Mouse (Mus musculus) stomach, embryonic 14.5 days (tissue): ENCODE measurements around the gene Lcat. TPM values are rescaled to one million over a fixed set of nuclear protein-coding genes. Genes with fewer than 3 reads are reported as not detected.

Source experiments
- ATAC-seq: fragments of 200-750 bp; cut with Nextera tagmentation; 2 replicates; pipeline ENCODE4 v1.8.0; 2017; ENCODE audit warnings: low read depth, moderate TSS enrichment; ENCODE audit not compliant: insufficient number of reproducible peaks, insufficient read depth, low FRiP score
- H3K27ac ChIP-seq: fragments of 300-500 bp; sonication (generic); 2 replicates; pipeline ENCODE4 v1.5.1; 2014; ENCODE audit warnings: mild to moderate bottlenecking, low read length, moderate library complexity, mixed read lengths
- H3K27me3 ChIP-seq: fragments of 300-500 bp; sonication (generic); 2 replicates; pipeline ENCODE4 v1.6.1; 2014; ENCODE audit warnings: low read length, control low read depth, mixed read lengths; ENCODE audit not compliant: control insufficient read depth, insufficient read depth
- H3K36me3 ChIP-seq: fragments of 300-500 bp; sonication (generic); 2 replicates; pipeline ENCODE4 v1.6.1; 2014; ENCODE audit warnings: mild to moderate bottlenecking, control low read depth, low read length, moderate library complexity, mixed read lengths; ENCODE audit not compliant: control insufficient read depth, insufficient read depth
- H3K4me1 ChIP-seq: fragments of 300-500 bp; sonication (generic); 2 replicates; pipeline ENCODE4 v1.6.1; 2014; ENCODE audit warnings: low read length, control low read depth, mixed read lengths; ENCODE audit not compliant: control insufficient read depth, insufficient read depth
- H3K4me2 ChIP-seq: fragments of 300-500 bp; sonication (generic); replicated peaks from 2 replicates; pipeline ENCODE4 v1.6.1; 2014; ENCODE audit warnings: low read depth, low read length, control low read depth
- H3K4me3 ChIP-seq: fragments of 300-500 bp; sonication (generic); 2 replicates; pipeline ENCODE4 v1.5.1; 2014; ENCODE audit warnings: low read depth, low read length, control low read depth
- H3K9ac ChIP-seq: fragments of 300-500 bp; sonication (generic); replicated peaks from 2 replicates; pipeline ENCODE4 v1.6.1; 2014; ENCODE audit warnings: low read depth, mild to moderate bottlenecking, control low read depth, low read length, moderate library complexity, mixed read lengths
- H3K9me3 ChIP-seq: fragments of 300-500 bp; sonication (generic); 2 replicates; pipeline ENCODE4 v1.6.1; 2016; ENCODE audit warnings: low read depth, low read length, control low read depth; ENCODE audit not compliant: control insufficient read depth
- WGBS: fragments of 180-500 bp; shearing (Covaris S2); extraction: QIAGEN DNeasy Blood & Tissue Kit; methylation state at CpG from one replicate; pipeline ENCODE4 v1.1.7; 2014; 5-methylcytosine and 5-hydroxymethylcytosine counted together
- polyA plus RNA-seq: library from polyadenylated mRNA; unstranded; fragments of >200 nt; fragmentation: Nextera tagmentation; extraction: Ambion mirVana; gene quantifications from 2 replicates; pipeline ENCODE4 v1.2.1, GENCODE M21; 2014

Gene Lcat
- polyA plus RNA-seq, 1 experiment from 2014 or later = 2.1 TPM

DNA sequence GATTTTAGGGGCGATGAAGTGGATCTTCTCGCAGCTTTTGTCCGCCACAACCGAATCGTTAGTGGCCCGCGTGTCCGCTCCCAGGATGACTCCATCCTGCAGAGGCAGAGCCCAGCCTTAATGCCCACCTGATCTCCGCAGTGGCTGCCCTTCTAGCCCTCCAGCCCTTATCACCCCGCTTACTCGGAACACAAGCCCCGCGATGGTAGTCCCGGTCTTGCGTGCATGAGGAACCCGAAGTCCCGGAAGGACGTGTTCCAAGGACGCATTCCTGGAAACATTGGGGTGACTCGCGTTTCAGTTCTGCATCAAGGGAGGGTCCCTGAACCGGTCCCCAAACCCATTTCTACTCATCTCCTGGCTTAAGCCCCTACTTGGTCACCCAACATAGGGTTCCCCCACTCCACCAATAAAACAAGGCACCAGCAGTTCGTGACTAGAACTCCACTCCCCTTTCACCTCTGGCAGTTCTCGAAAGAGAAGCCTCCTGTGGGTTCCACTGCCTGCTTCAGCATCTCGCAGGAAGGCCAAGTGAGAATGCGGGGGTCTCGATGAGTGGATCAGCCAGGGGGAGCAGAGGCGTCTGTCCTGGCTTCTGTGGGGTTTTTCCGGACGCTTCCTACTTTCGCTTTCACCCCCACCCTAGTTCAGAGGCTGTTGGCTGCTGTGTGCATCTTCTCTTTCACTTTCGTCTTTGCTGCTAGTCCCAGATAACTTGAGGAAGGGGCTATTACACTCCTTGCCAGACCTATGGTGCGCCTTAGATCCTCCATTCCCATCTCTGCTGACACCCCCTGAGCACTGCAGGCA lies 5.5 kb downstream of the Lcat start:
- H3K4me3 ChIP-seq = peak overlapping the region; percentile 65
- 1% methylated on average over 33 of the region's 33 CpGs for WGBS
- no peaks in the 10 kb centered on the region for H3K4me1 ChIP-seq
- no peaks in the 10 kb centered on the region for H3K27me3 ChIP-seq
- no peak for ATAC-seq
- peak overlapping the region; percentile 97 for H3K4me2 ChIP-seq
- peak overlapping the region; percentile 43 for H3K9ac ChIP-seq
- H3K27ac ChIP-seq = peak overlapping the region; percentile 70
- H3K9me3 ChIP-seq = no peaks in the 10 kb centered on the region
- peaks cover 7% of the 10 kb centered on the region for H3K36me3 ChIP-seq

DNA sequence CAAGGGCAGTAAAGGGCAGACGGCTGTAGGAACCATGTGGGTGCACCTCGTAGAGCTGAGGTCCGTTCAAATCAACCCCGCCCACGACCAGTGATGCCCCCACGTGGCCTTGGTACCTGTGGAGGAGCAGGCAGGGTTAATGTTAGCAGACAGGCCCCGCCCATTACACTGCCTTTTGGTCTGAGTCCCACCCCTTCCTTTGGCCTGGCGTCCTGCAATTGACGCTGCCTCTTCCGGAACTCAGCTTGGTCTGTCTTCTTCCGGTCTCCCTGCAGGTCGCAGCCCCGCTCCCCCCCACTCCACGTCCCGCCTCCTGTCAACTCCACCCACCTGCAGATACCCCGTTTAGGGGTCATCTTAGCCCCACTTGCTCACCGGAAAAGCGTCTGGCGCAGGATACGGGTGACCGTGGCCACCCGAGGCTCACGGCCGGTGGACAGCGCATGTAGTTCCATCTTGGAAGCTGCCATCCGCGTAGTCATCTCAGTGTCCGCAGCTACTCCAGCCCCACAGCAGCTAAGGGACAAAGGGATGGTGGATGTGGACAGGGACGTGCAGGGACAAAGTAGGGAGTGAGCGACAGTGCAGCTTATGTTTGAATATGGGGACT lies 6.2 kb downstream of the Lcat start:
- no peaks in the 10 kb centered on the region for H3K27me3 ChIP-seq
- ATAC-seq = peak; percentile 91
- peaks cover 9% of the 10 kb centered on the region for H3K36me3 ChIP-seq
- H3K27ac ChIP-seq = peak overlapping the region; percentile 70
- WGBS = under 1% methylated on average over 30 of the region's 30 CpGs
- peak overlapping the region; percentile 65 for H3K4me3 ChIP-seq
- peak overlapping the region; percentile 43 for H3K9ac ChIP-seq
- H3K4me2 ChIP-seq = peak overlapping the region; percentile 97
- H3K9me3 ChIP-seq = no peaks in the 10 kb centered on the region
- no peaks in the 10 kb centered on the region for H3K4me1 ChIP-seq

DNA sequence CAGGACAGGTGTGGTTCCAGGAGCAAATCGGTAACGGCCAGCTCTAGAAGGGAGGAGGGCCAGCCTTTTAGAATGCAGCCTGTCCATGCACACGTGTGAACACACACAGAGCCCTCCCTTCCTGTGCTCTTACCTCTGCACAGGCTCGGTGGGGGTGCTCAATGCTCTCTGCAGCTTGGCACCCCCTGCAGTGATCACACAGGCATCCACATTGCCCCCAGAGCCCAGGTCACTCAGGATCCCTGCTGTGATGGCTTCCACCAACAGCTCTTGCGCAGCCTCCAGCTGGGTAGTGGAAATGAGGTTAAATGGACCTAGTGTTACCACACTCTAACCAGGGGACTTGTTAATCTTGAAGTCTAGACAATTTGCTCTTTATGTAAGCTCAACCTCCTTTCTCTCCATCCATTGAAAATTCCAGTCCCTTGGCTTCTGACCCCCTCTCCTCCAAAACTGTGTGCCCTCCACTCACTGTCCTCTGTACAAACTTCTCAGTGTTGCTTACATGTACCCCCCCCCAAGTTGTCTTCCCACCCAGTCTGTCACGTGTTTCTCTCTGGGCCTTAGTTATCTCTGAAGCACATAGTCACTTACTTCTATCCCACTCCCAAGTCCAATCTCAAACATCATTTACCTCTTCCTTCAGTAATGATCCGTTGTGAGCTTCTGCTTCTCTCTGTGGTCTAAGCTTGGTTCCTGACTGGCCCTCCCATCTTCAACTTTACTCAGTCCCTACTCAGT lies 7.1 kb downstream of the Lcat start:
- 30% methylated on average over 7 of the region's 7 CpGs for whole genome bisulfite sequencing
- Histone ChIP-seq H3K9ac (no peak overlapping the region), H3K36me3 (peaks cover 18% of the 10 kb centered on the region; the same call in 1 of the 2 replicates), H3K4me1 (no peaks in the 10 kb centered on the region), H3K4me2 (peak overlapping the region; percentile 97), H3K9me3 (no peaks in the 10 kb centered on the region), H3K27ac (peak overlapping the region; percentile 10; the same call in 1 of the 2 replicates), H3K4me3 (peak overlapping the region; percentile 65), H3K27me3 (no peaks in the 10 kb centered on the region)
- no peak for ATAC-seq

- no peak overlapping the region for H3K4me2 ChIP-seq
- no peak overlapping the region for H3K4me3 ChIP-seq
- H3K27me3 ChIP-seq = no peaks in the 10 kb centered on the region
- H3K9ac ChIP-seq = no peak overlapping the region
- peaks cover 19% of the 10 kb centered on the region; the same call in 1 of the 2 replicates for H3K36me3 ChIP-seq
- 70% methylated on average over 6 of the region's 6 CpGs for WGBS
- H3K4me1 ChIP-seq = no peaks in the 10 kb centered on the region
- no peak for ATAC-seq
- H3K27ac ChIP-seq = no peak overlapping the region
- H3K9me3 ChIP-seq = no peaks in the 10 kb centered on the region
Measured at GRCm38 (mm10) chr8:105935105-105935504, 8.1 kb downstream of the Lcat start.

GRCm38 (mm10) chr8:105933762-105934161 lies 9.4 kb downstream of the Lcat start, which contains the start of gene Ctrl:
Gene Ctrl (minus strand): TSS chr8:105933862.
- Histone ChIP-seq H3K4me1 (no peaks in the 10 kb centered on the region), H3K36me3 (peaks cover 25% of the 10 kb centered on the region), H3K4me3 (no peak within 1 kb of the TSS), H3K9me3 (no peaks in the 10 kb centered on the region), H3K27ac (no peak within 1 kb of the TSS), H3K4me2 (no peak within 1 kb of the TSS), H3K27me3 (no peaks in the 10 kb centered on the region), H3K9ac (no peak within 1 kb of the TSS)
- 93% methylated on average over 2 of the region's 2 CpGs for WGBS
- ATAC-seq = no peak

DNA sequence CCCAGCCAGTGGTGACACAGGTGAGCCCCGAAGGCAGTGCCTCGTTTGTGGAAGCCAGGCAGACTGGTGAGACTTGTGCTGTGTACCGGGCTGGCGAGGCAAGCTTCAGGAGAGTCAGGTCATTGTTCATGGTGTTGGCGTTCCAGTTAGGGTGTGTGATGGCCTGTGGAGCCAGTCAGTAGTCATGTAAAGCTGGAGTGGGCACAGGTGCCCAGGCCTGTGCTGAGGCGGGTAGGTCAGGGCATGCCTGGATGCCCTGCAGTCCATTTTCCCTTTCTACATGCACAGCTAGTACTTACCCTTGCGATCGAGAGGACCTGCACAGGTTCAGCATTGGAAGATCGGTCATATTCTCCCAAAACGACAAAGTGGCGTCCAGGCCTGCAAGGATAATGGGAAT lies 10.7 kb downstream of the Lcat start:
- Histone ChIP-seq H3K9ac (no peak overlapping the region), H3K4me3 (no peak overlapping the region), H3K27ac (no peak overlapping the region), H3K36me3 (peaks cover 25% of the 10 kb centered on the region), H3K4me1 (no peaks in the 10 kb centered on the region), H3K27me3 (no peaks in the 10 kb centered on the region), H3K4me2 (no peak overlapping the region), H3K9me3 (no peaks in the 10 kb centered on the region)
- ATAC-seq = no peak
- WGBS = 90% methylated on average over 11 of the region's 11 CpGs

- no peaks in the 10 kb centered on the region for H3K4me1 ChIP-seq
- H3K36me3 ChIP-seq = peaks cover 26% of the 10 kb centered on the region
- H3K4me3 ChIP-seq = no peak overlapping the region
- no peaks in the 10 kb centered on the region for H3K27me3 ChIP-seq
- no peak for ATAC-seq
- H3K9me3 ChIP-seq = no peaks in the 10 kb centered on the region
- H3K4me2 ChIP-seq = no peak overlapping the region
- 94% methylated on average over 3 of the region's 3 CpGs for WGBS
- no peak overlapping the region for H3K27ac ChIP-seq
- no peak overlapping the region for H3K9ac ChIP-seq
Measured at GRCm38 (mm10) chr8:105931271-105931670, 11.9 kb downstream of the Lcat start.

- 20% methylated on average over 8 of the region's 8 CpGs for WGBS
- ATAC-seq = no peak
- H3K27ac ChIP-seq = no peak overlapping the region
- H3K27me3 ChIP-seq = no peaks in the 10 kb centered on the region
- no peak overlapping the region for H3K9ac ChIP-seq
- peaks cover 28% of the 10 kb centered on the region for H3K36me3 ChIP-seq
- no peak overlapping the region for H3K4me3 ChIP-seq
- no peak overlapping the region for H3K4me2 ChIP-seq
- no peaks in the 10 kb centered on the region for H3K4me1 ChIP-seq
- H3K9me3 ChIP-seq = no peaks in the 10 kb centered on the region
Measured at GRCm38 (mm10) chr8:105930602-105931001, 12.6 kb downstream of the Lcat start.
